Mouse (Mus musculus) neural tube, embryonic 11.5 days (tissue): ENCODE data around the gene Fbxw11. TPM values are rescaled to one million over a fixed set of nuclear protein-coding genes. Genes with fewer than 3 reads are reported as not detected.
"Not testable (repeated sequence)": the region's sequence is repeated elsewhere in the genome, so short reads cannot be mapped to it uniquely, and the experiment has no call there.

Source experiments
- ATAC-seq: fragments of 200-750 bp; cut with Nextera tagmentation; 2 replicates; pipeline ENCODE4 v1.8.0; 2017; ENCODE audit warnings: moderate number of reproducible peaks, mild to moderate bottlenecking, moderate TSS enrichment, moderate library complexity; ENCODE audit not compliant: insufficient read depth, low FRiP score, low TSS enrichment
- DNase-seq: peaks from one replicate; pipeline ENCODE4 v3.0.0-alpha.2; 2015; ENCODE audit warnings: low spot score
- H3K27ac ChIP-seq: fragments of 300-500 bp; sonication (generic); 2 replicates; pipeline ENCODE4 v1.5.1; 2014; ENCODE audit warnings: low read depth, mild to moderate bottlenecking, low read length
- H3K27me3 ChIP-seq: fragments of 300-500 bp; sonication (generic); 2 replicates; pipeline ENCODE4 v1.6.1; 2014; ENCODE audit warnings: mild to moderate bottlenecking, low read length, mixed read lengths; ENCODE audit not compliant: control insufficient read depth, insufficient read depth
- H3K36me3 ChIP-seq: fragments of 300-500 bp; sonication (generic); 2 replicates; pipeline ENCODE4 v1.6.1; 2014; ENCODE audit warnings: mild to moderate bottlenecking, low read length, moderate library complexity, mixed read lengths; ENCODE audit not compliant: control insufficient read depth, insufficient read depth
- H3K4me1 ChIP-seq: fragments of 300-500 bp; sonication (generic); 2 replicates; pipeline ENCODE4 v1.6.1; 2014; ENCODE audit warnings: low read length, mixed read lengths; ENCODE audit not compliant: control insufficient read depth, insufficient read depth
- H3K4me2 ChIP-seq: fragments of 300-500 bp; sonication (generic); 2 replicates; pipeline ENCODE4 v1.6.1; 2014; ENCODE audit warnings: low read depth, mild to moderate bottlenecking, moderate library complexity
- H3K4me3 ChIP-seq: fragments of 300-500 bp; sonication (generic); 2 replicates; pipeline ENCODE4 v1.5.1; 2014; ENCODE audit warnings: low read depth, low read length
- H3K9ac ChIP-seq: fragments of 300-500 bp; sonication (generic); 2 replicates; pipeline ENCODE4 v1.6.1; 2014; ENCODE audit warnings: mild to moderate bottlenecking, low read length
- H3K9me3 ChIP-seq: fragments of 300-500 bp; sonication (generic); 2 replicates; pipeline ENCODE4 v1.6.1; 2016; ENCODE audit warnings: low read length; ENCODE audit not compliant: control insufficient read depth
- WGBS: fragments of 180-500 bp; shearing (Covaris S2); extraction: QIAGEN DNeasy Blood & Tissue Kit; methylation state at CpG from one replicate; pipeline ENCODE4 v1.1.7; 2014; 5-methylcytosine and 5-hydroxymethylcytosine counted together
- polyA plus RNA-seq: library from polyadenylated mRNA; unstranded; fragments of >200 nt; fragmentation: Nextera tagmentation; extraction: Ambion mirVana; gene quantifications from 2 replicates; pipeline ENCODE4 v1.2.1, GENCODE M21; 2014

Fbxw11 gene
- polyA plus RNA-seq, 1 experiment from 2014 or later = 116 TPM

DNA sequence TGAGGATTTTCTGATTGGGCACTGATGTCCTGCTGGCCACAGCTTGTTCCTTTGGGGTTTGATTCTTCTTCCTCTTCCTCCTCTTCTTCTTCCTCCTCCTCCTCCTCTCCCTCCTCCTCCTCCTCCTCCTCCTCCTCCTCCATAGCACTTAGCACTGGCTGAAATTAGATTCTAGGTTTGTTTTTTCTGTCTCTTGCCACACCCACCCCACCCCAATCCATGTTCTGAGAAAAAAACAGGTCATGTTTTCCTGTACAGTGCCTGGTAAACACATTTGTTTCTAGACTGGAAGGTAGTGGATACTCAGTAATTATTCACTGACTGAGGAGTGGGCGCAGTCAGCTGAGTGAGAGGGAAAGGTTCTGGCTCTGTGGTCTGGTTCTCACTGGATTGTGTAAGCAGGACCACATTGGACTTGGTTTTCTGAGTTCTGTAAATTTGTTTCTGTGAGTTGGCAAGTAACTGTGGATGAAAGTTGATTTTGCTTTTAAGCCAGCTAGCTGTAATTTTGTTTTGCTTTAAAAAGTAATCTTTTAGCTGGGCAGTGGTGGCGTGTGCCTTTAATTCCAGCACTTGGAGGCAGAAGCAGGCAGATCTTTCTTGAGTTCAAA is 45.8 kb downstream of the Fbxw11 start:
- 93% methylated on average over 2 of the region's 2 CpGs for WGBS
- Histone ChIP-seq H3K4me3 (no peak overlapping the region), H3K4me2 (no peak overlapping the region), H3K27me3 (no peaks in the 10 kb centered on the region), H3K4me1 (no peaks in the 10 kb centered on the region; the same call in 1 of the 2 replicates), H3K9ac (no peak overlapping the region), H3K9me3 (no peaks in the 10 kb centered on the region), H3K27ac (no peak overlapping the region), H3K36me3 (no peaks in the 10 kb centered on the region)
- DNase-seq = no peak
- no peak for ATAC-seq

GRCm38 (mm10) chr11:32689510-32689909 is 47.0 kb downstream of the Fbxw11 start:
- DNase-seq (no peak), ATAC-seq (no peak)
- Histone ChIP-seq H3K9ac (no peak overlapping the region), H3K36me3 (no peaks in the 10 kb centered on the region), H3K4me2 (no peak overlapping the region), H3K9me3 (no peaks in the 10 kb centered on the region), H3K27ac (no peak overlapping the region), H3K4me3 (no peak overlapping the region), H3K4me1 (no peaks in the 10 kb centered on the region; the same call in 1 of the 2 replicates), H3K27me3 (no peaks in the 10 kb centered on the region)
- 94% methylated on average over 1 of the region's 1 CpGs for WGBS

DNA sequence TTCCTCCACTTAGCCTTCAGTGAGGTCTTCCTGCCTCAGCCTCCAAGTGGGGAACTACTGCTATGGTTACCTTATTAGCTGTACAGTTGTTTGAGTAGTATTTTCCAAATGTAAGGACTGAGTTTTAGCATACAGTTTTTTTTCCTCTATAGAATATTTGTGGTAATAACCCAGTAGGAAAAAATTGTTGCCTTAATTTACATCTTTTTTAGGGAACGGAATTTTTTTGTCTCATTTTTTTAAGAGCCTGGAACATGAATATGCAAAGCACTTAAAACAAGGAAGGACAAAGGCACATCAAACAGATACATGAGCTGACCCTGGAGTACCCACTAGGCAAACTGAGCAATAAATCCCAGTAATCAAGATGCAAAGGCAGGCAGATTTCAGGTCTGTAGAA is 50.3 kb downstream of the Fbxw11 start:
- DNase-seq = no peak
- Histone ChIP-seq H3K9ac (no peak overlapping the region), H3K4me2 (no peak overlapping the region), H3K4me3 (no peak overlapping the region), H3K27ac (no peak overlapping the region), H3K9me3 (no peaks in the 10 kb centered on the region), H3K27me3 (no peaks in the 10 kb centered on the region), H3K36me3 (no peaks in the 10 kb centered on the region), H3K4me1 (peaks cover 3% of the 10 kb centered on the region; the same call in 1 of the 2 replicates)
- ATAC-seq = no peak
- 87% methylated on average over 1 of the region's 1 CpGs for WGBS

GRCm38 (mm10) chr11:32693431-32694141 is 51.1 kb downstream of the Fbxw11 start:
- Histone ChIP-seq H3K4me2 (no peak overlapping the region), H3K4me3 (no peak overlapping the region), H3K36me3 (no peaks in the 10 kb centered on the region), H3K9ac (no peak overlapping the region), H3K4me1 (0 out of 2 replicates have a peak, but pooled peaks cover 3% of the 10 kb centered on the region), H3K27ac (no peak overlapping the region), H3K27me3 (no peaks in the 10 kb centered on the region), H3K9me3 (no peaks in the 10 kb centered on the region)
- 57% methylated on average over 7 of the region's 7 CpGs for WGBS
- DNase-seq (no peak), ATAC-seq (no peak; the same call in 1 of the 2 replicates)

- H3K36me3 ChIP-seq, ATAC-seq, H3K27me3 ChIP-seq, H3K27ac ChIP-seq, H3K4me1 ChIP-seq, H3K9ac ChIP-seq, H3K9me3 ChIP-seq, DNase-seq, H3K4me3 ChIP-seq, H3K4me2 ChIP-seq: not testable (repeated sequence)
- WGBS = 73% methylated on average over 9 of the region's 9 CpGs
These were observed 51.9 kb downstream of the Fbxw11 start for GRCm38 (mm10) chr11:32694322-32695003.

DNA sequence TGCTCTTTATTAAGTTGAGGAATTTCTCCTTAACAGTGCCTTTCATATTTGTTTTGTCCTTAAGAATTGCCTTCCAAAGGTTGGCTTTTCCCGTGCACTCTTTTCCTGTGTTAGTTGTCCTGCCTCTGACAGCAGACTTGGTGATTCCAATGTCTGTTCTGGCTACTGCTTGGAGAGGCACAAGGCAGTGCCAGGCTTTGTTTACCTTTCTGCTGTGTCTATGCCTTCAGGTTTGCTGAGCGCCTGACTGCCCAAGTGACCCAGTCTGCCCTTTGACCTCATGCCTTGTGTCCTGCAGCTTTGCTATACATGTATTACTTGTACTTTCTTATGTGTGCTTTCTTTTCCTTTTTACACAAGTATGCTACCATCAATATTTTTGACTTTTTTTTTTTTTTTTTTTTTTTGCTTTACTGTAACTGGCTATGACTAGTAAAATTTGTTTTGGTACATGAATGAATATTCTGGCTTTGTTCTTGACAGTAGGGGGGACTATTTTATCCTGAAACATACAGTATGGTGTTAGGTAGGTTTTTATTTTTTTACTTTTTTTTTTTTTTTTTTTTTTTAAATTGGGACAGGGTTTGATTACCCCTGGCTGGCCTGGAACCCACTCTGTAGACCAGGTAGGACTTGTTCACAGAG is 54.0 kb downstream of the Fbxw11 start:
- H3K4me3 ChIP-seq = no peak overlapping the region
- H3K27me3 ChIP-seq = no peaks in the 10 kb centered on the region
- H3K4me1 ChIP-seq = 0 out of 2 replicates have a peak, but pooled peaks cover 3% of the 10 kb centered on the region
- H3K9ac ChIP-seq = no peak overlapping the region
- ATAC-seq (no peak), DNase-seq (no peak)
- H3K36me3 ChIP-seq = no peaks in the 10 kb centered on the region
- no peak overlapping the region for H3K4me2 ChIP-seq
- no peaks in the 10 kb centered on the region for H3K9me3 ChIP-seq
- 39% methylated on average over 2 of the region's 2 CpGs for WGBS
- H3K27ac ChIP-seq = no peak overlapping the region

DNA sequence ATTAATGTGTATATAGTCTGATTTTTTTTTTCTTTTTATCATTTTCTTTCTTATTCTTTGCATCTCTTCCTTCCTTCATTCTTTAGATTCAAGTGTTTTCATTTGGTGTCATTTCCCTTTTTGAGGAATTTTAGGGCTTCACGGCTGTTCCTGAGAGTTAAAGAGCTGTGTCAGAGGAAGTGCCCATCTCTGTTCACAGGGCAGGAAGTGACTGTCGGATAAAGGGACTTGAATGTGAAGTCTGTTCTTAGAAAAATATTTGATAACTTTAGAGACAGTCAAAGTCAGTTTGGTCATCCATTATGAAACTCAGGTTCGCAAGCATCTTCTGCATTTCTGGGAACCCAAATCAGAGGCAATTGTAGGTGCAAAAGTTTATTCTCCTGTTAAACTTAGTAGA is 55.2 kb downstream of the Fbxw11 start:
- Histone ChIP-seq H3K27ac (no peak overlapping the region), H3K27me3 (no peaks in the 10 kb centered on the region), H3K4me2 (no peak overlapping the region), H3K4me3 (no peak overlapping the region), H3K9ac (no peak overlapping the region), H3K4me1 (0 out of 2 replicates have a peak, but pooled peaks cover 3% of the 10 kb centered on the region), H3K9me3 (no peaks in the 10 kb centered on the region), H3K36me3 (no peaks in the 10 kb centered on the region)
- no peak for ATAC-seq
- DNase-seq = no peak
- 67% methylated on average over 3 of the region's 3 CpGs for WGBS

DNA sequence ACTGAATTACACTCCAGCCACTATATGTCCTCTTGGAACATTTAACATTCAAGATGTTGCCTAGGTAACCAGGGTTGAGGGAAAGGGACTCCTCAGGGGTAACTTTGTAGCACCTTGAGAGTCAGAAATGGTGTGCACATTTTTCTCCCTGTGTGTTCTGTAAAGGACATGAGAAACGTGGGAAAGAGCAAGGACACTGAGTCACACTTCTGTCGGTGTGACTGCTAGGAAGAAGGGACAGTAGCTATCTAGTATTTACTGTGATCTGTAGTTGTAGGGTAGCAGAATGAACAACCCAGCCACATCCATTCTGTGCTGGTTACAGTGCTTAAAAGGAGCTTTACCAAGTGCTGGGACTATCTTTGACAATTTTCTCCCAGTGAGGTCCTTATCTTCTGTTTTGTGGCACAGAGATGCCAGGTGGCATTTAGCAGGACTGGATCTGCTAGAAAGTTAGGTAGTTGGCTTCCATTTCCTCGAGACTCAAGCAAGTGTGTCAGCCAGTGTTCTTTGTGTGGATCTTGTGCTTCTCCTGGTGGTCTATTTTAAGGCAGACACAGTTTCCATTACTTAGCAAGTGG is 57.5 kb downstream of the Fbxw11 start:
- H3K36me3 ChIP-seq = no peaks in the 10 kb centered on the region
- H3K27ac ChIP-seq = no peak overlapping the region
- H3K9ac ChIP-seq = no peak overlapping the region
- no peaks in the 10 kb centered on the region for H3K27me3 ChIP-seq
- H3K4me1 ChIP-seq = peaks cover 7% of the 10 kb centered on the region; the same call in 1 of the 2 replicates
- no peaks in the 10 kb centered on the region for H3K9me3 ChIP-seq
- no peak overlapping the region for H3K4me3 ChIP-seq
- no peak for ATAC-seq
- H3K4me2 ChIP-seq = no peak overlapping the region
- DNase-seq = no peak
- 84% methylated on average over 3 of the region's 3 CpGs for WGBS
